Mouse (Mus musculus): ENCODE measurements around the gene Smad5.
A peak's percentile ranks its signal among the peaks of the same experiment; 100 is the strongest.

DNA sequence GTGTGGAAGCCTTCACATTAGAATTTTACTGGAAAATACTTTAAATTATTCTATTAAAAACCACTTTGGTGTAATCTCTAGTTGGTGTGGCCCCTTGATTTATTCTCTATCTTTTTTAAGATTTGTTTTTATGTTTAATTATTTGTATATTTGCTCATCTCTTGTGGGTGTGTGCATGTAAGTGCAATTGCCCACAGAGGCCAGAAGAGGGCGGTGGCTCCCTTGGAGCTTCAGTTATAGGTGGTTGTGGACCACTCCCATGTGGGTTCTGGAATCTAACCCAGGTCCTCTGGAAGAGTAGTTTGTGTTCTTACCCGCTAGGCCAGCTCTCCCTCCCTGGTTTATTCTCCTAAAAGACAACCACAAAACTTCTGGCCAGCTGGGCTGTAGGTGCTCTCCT is 3.4 kb upstream of the Smad5 start:
- no peak for TF ChIP-seq ELF1 (IDR thresholded peaks at IDR 0.05; ENCODE audit: low read depth, low read length)
- TF ChIP-seq EP300 (IDR thresholded peaks at IDR 0.05; ENCODE audit: low read length): no peak
- peak in 1 of 2 experiments; percentile 31; a peak in 2 of 4 replicates for TF ChIP-seq CTCF (conservative IDR thresholded peaks at IDR 0.05 in 1 of 2, IDR thresholded peaks at IDR 0.05 in 1 of 2; ENCODE audit: low read depth in 2 of 2, low read length in 2 of 2)
- no peak for TF ChIP-seq JUND (conservative IDR thresholded peaks at IDR 0.05; ENCODE audit: low read depth, low read length)
- TF ChIP-seq UBTF (IDR thresholded peaks at IDR 0.05; ENCODE audit: low read depth, low read length): no peak
- no peak for TF ChIP-seq SIN3A (IDR thresholded peaks at IDR 0.05; ENCODE audit: low read length)
- TF ChIP-seq MEF2A (IDR thresholded peaks at IDR 0.05; ENCODE audit: borderline replicate concordance, low read depth, low read length): no peak
- no peak for TF ChIP-seq E2F4 (IDR thresholded peaks at IDR 0.05; ENCODE audit: insufficient replicate concordance, low read depth, low read length)
- TF ChIP-seq MAX (IDR thresholded peaks at IDR 0.05; ENCODE audit: low read length): no peak
- TF ChIP-seq HCFC1 (IDR thresholded peaks at IDR 0.05; ENCODE audit: low read depth, low read length): no peak
- TF ChIP-seq POLR2A (IDR thresholded peaks at IDR 0.05; ENCODE audit: low read depth, low read length): no peak
- TF ChIP-seq ZC3H11A (IDR thresholded peaks at IDR 0.05; ENCODE audit: low read depth, low read length): no peak
- no peak for TF ChIP-seq BHLHE40 (IDR thresholded peaks at IDR 0.05; ENCODE audit: low read depth, low read length)
- no peak; the same call in 1 of the 2 replicates for TF ChIP-seq RAD21 (IDR thresholded peaks at IDR 0.05; ENCODE audit: low read depth, low read length)
